Mouse (Mus musculus) olfactory bulb, adult 2 months (tissue): ENCODE measurements around the gene Fto.

Source experiments
- CTCF ChIP-seq: fragments of 200-500 bp; IDR thresholded peaks from 2 replicates; pipeline ENCODE4 v1.5.1; 2012; ENCODE audit warnings: low read depth, mild to moderate bottlenecking, low read length, moderate library complexity; ENCODE audit not compliant: insufficient read depth
- POLR2A ChIP-seq: fragments of 200-500 bp; IDR thresholded peaks from 2 replicates; pipeline ENCODE4 v1.6.1; 2012; ENCODE audit warnings: mild to moderate bottlenecking, low read depth, low read length, moderate library complexity; ENCODE audit not compliant: insufficient read depth

DNA sequence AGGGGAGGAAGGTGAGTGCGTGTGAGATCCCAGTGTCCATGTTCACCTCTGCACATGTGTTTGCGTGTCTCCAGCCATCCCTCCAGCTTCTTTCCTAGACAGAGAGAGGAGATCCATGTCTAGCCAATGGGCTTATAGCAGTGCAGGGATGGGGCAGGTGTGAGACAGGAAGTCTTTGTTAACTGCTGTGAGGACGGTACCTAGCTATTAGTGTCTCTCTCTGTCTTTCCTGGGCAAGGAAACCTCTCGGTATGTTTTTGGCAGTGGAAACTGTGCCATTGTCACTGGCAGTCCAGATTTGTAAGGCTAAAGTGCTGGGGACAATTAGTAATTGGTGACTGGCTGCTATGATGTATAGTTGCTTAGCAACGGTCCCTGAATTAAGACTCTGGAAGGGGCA lies 304.4 kb downstream of the Fto start:
- TF ChIP-seq POLR2A (no peak), CTCF (no peak)
